Mouse (Mus musculus) liver, postnatal 0 days (tissue): ENCODE measurements around the gene Efcab8. TPM values are rescaled to one million over a fixed set of nuclear protein-coding genes. Genes with fewer than 3 reads are reported as not detected.
A peak's percentile ranks its signal among the peaks of the same experiment; 100 is the strongest.
"Not testable (repeated sequence)": the region's sequence is repeated elsewhere in the genome, so short reads cannot be mapped to it uniquely, and the experiment has no call there.

ENCODE experiments used
- ATAC-seq: fragments of 200-750 bp; cut with Nextera tagmentation; 2 replicates; pipeline ENCODE4 v1.8.0; 2017; ENCODE audit warnings: mild to moderate bottlenecking, moderate library complexity
- DNase-seq: peaks from one replicate; pipeline ENCODE4 v3.0.0-alpha.2; 2016
- H3K27ac ChIP-seq: fragments of 300-500 bp; sonication (generic); 2 replicates; pipeline ENCODE4 v1.5.1; 2014; ENCODE audit warnings: antibody characterized with exemption, moderate library complexity, mild to moderate bottlenecking, low read depth
- H3K27me3 ChIP-seq: fragments of 300-500 bp; sonication (generic); 2 replicates; pipeline ENCODE4 v1.6.1; 2014; ENCODE audit warnings: low read length, control low read depth, mixed read lengths; ENCODE audit not compliant: insufficient read depth
- H3K36me3 ChIP-seq: fragments of 300-500 bp; sonication (generic); replicated peaks from 2 replicates; pipeline ENCODE4 v1.6.1; 2014; ENCODE audit warnings: mild to moderate bottlenecking, control low read depth, low read length, moderate library complexity, mixed read lengths; ENCODE audit not compliant: insufficient read depth
- H3K4me1 ChIP-seq: fragments of 300-500 bp; sonication (generic); 2 replicates; pipeline ENCODE4 v1.6.1; 2014; ENCODE audit warnings: antibody characterized with exemption, mild to moderate bottlenecking, control low read depth; ENCODE audit not compliant: insufficient read depth
- H3K4me2 ChIP-seq: fragments of 300-500 bp; sonication (generic); 2 replicates; pipeline ENCODE4 v1.6.1; 2014; ENCODE audit warnings: low read depth, mild to moderate bottlenecking, low read length, moderate library complexity, mixed read lengths
- H3K4me3 ChIP-seq: fragments of 300-500 bp; sonication (generic); 2 replicates; pipeline ENCODE4 v1.5.1; 2014; ENCODE audit warnings: low read depth, low read length
- H3K9ac ChIP-seq: fragments of 300-500 bp; sonication (generic); replicated peaks from 2 replicates; pipeline ENCODE4 v1.6.1; 2014; ENCODE audit warnings: mild to moderate bottlenecking, moderate library complexity
- H3K9me3 ChIP-seq: fragments of 300-500 bp; sonication (generic); 2 replicates; pipeline ENCODE4 v1.6.1; 2016; ENCODE audit warnings: mild to moderate bottlenecking, control low read depth, low read length, mixed read lengths
- CTCF ChIP-seq: sonication (generic); IDR thresholded peaks from 2 replicates; pipeline ENCODE4 v1.5.1; 2016; ENCODE audit warnings: antibody characterized with exemption, low read depth
- EP300 ChIP-seq: IDR thresholded peaks from 2 replicates; pipeline ENCODE4 v1.6.1; 2016; ENCODE audit warnings: antibody characterized with exemption, low read depth, mild to moderate bottlenecking
- WGBS: fragments of 180-500 bp; shearing (Covaris S2); extraction: QIAGEN DNeasy Blood & Tissue Kit; methylation state at CpG from one replicate; pipeline ENCODE4 v1.1.7; 2014; ENCODE audit not compliant: insufficient replicate concordance; 5-methylcytosine and 5-hydroxymethylcytosine counted together
- polyA plus RNA-seq: library from polyadenylated mRNA; unstranded; fragments of >200 nt; fragmentation: Nextera tagmentation; extraction: Ambion mirVana; gene quantifications from 2 replicates; pipeline ENCODE4 v1.2.1, GENCODE M21; 2015

The Efcab8 gene
- polyA plus RNA-seq, 1 experiment from 2014 or later, result 0.04 TPM

DNA sequence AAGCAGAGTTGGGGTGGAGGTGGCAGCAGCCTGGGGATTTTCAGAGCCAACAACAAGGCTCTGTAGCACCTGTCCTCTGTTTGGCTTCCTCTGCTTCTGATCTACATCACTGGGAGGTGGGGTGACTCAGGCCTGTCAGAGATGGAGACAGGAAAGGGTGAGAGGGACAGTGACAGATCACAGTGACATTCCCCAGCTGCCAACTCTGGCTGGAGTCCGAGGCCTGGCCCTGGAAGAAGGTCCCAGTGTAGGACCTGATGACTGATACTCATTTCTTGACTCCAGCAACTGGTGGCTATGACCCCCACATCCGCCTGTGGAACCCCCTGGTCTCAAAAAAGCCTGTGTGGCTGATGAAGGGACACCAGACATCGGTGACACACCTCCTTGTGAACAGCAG, 30.2 kb downstream of the Efcab8 start:
- TF ChIP-seq EP300 (no peak), CTCF (no peak)

DNA sequence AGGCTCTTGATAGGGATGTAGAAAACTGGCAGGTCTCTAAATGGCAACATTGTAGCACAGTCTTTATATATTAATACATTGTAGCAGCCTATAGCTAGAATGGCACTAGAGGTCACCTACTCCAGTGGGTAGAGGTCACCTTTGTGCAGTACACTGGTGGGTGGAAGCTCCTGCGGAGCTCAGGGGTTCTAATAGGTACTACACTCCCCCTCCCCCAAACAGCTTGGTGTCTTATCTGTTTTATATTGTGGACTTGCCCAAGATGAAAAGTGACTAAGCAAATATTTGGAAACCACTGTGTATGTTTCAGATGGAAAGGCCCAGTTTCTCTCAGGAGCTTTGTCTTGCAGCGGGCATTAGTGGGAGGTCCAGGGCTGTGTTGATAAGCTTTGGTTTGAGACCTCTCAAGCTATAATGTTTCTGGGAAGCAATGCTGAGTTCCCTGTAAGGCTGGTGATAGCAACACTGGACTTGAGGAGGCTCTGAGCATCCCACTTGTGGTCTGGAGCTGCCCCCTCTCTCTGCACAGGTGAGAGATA, 42.3 kb downstream of the Efcab8 start:
- no peak for ATAC-seq
- H3K27ac ChIP-seq, result no peak overlapping the region
- H3K4me3 ChIP-seq, result no peak overlapping the region
- WGBS, result 49% methylated on average over 2 of the region's 2 CpGs
- H3K27me3 ChIP-seq, result no peaks in the 10 kb centered on the region
- no peaks in the 10 kb centered on the region for H3K4me1 ChIP-seq
- no peaks in the 10 kb centered on the region for H3K9me3 ChIP-seq
- H3K9ac ChIP-seq, result no peak overlapping the region
- TF ChIP-seq CTCF (no peak), EP300 (no peak)
- H3K4me2 ChIP-seq, result no peak overlapping the region
- H3K36me3 ChIP-seq, result no peaks in the 10 kb centered on the region
- DNase-seq, result no peak

More for the DNA sequence above, 30.2 kb downstream of the Efcab8 start:
- Histone ChIP-seq H3K9ac (no peak overlapping the region), H3K27me3 (no peaks in the 10 kb centered on the region), H3K4me3 (no peak overlapping the region), H3K27ac (no peak overlapping the region), H3K36me3 (no peaks in the 10 kb centered on the region), H3K9me3 (no peaks in the 10 kb centered on the region), H3K4me1 (no peaks in the 10 kb centered on the region), H3K4me2 (no peak overlapping the region)
- ATAC-seq (no peak), DNase-seq (no peak)
- 53% methylated on average over 3 of the region's 3 CpGs for WGBS

DNA sequence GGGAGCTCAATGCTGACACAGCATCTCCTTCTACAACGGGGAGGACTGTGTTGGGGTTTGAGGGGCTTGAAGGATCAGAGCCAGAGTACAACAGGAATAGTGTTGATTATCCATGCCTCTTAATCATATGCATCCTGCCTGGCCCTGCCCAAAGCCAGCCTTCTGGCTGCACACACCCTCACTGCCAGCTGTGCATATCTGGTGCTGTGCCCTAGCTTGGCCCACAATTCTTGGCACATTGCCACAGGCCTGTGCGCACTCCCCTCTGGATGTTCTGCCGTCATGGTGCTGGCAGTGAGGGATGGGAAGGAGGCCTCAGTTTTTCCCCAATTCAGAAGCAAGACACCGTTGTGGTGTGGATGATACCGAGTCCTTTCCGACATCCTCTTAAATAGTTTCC, 44.9 kb downstream of the Efcab8 start:
- no peak overlapping the region for H3K4me3 ChIP-seq
- no peak overlapping the region for H3K9ac ChIP-seq
- ATAC-seq, result no peak
- H3K4me1 ChIP-seq, result no peaks in the 10 kb centered on the region
- no peak overlapping the region for H3K27ac ChIP-seq
- H3K9me3 ChIP-seq, result no peaks in the 10 kb centered on the region
- 75% methylated on average over 6 of the region's 6 CpGs for WGBS
- TF ChIP-seq CTCF (no peak), EP300 (no peak)
- H3K4me2 ChIP-seq, result no peak overlapping the region
- H3K36me3 ChIP-seq, result no peaks in the 10 kb centered on the region
- no peak for DNase-seq
- no peaks in the 10 kb centered on the region for H3K27me3 ChIP-seq

DNA sequence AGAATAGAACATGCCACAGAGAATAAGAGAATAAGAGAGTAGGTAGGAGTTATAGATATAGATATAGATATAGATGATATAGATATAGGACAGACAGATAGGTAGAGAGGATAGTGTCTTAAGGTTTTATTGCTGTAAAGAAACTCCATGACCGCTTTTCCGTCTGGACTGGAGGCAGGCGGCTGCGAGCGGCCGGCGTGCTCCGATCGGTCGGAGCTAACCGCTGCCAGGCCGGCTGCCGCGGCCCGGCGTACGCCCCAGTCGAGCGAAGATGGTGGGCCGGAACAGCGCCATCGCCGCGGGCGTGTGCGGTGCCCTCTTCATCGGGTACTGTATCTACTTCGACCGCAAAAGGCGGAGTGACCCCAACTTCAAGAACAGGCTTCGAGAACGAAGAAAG, 46.2 kb downstream of the Efcab8 start:
- DNase-seq, H3K4me1 ChIP-seq, H3K36me3 ChIP-seq, H3K9me3 ChIP-seq, H3K4me3 ChIP-seq, H3K27ac ChIP-seq, H3K9ac ChIP-seq, H3K4me2 ChIP-seq, H3K27me3 ChIP-seq: not testable (repeated sequence)
- ATAC-seq, result 0 out of 2 replicates have a peak, but pooled peaks have one; percentile 25
- WGBS, result 66% methylated on average over 32 of the region's 32 CpGs

DNA sequence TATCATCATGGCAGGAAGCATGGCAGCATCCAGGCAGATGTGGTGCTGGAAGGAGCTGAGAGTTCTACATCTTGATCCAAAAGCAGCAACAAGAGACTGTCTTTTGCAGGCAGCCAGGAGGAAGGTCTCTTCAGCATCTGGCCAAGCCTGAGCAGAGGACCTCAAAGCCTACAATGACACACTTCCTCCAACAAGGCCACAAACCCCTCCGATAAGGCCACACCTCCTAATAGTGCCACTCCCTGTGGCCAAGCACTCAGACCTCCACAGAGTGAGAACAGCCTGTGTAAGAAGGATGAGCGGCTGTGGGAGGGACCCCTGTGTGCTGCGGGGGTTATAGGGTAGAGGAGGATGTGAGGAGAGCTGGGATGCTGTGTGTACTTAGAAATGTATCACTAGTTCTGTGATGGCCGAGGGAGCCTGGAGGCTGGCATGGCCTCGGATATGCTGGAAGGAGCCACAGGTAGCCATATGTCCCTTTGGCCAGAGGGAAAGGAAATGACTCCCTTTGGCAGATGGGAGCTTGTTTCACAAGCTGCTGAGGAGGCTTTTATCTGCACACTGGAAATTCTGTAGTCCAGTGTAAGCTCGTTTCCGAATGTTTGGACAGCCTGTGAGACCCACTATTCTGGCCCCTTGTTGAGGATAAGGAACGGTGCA, 47.6 kb downstream of the Efcab8 start:
- Histone ChIP-seq H3K36me3 (no peaks in the 10 kb centered on the region), H3K9ac (no peak overlapping the region), H3K9me3 (no peaks in the 10 kb centered on the region), H3K4me1 (no peaks in the 10 kb centered on the region), H3K4me3 (no peak overlapping the region), H3K4me2 (no peak overlapping the region), H3K27ac (no peak overlapping the region), H3K27me3 (no peaks in the 10 kb centered on the region)
- no peak for TF ChIP-seq EP300
- DNase-seq (no peak), ATAC-seq (no peak)
- WGBS, result 71% methylated on average over 8 of the region's 8 CpGs

DNA sequence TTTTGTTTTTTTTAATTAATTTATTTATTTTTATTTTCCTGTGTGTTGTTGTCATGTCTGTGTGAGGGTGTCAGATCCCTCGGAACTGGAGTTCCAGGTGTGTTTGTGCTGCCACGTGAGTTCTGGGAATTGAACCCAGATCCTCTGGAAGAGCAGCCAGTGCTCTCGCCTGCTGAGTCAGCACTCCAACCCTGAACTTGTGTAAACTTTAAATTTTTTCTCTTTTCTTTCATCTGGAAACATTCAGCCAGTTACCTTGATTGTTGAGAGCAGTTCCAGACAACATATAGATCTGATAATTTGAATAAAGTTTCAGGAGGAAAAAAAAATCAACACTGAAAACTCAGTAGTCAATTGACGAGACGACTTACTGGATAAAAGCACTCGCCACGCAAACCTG, 49.0 kb downstream of the Efcab8 start:
- DNase-seq, result no peak
- no peaks in the 10 kb centered on the region for H3K4me1 ChIP-seq
- H3K36me3 ChIP-seq, result no peaks in the 10 kb centered on the region
- no peak for ATAC-seq
- H3K27me3 ChIP-seq, result no peaks in the 10 kb centered on the region
- TF ChIP-seq EP300 (no peak), CTCF (no peak)
- H3K9ac ChIP-seq, result no peak overlapping the region
- 75% methylated on average over 7 of the region's 7 CpGs for WGBS
- no peak overlapping the region for H3K4me2 ChIP-seq
- H3K27ac ChIP-seq, result no peak overlapping the region
- no peak overlapping the region for H3K4me3 ChIP-seq
- H3K9me3 ChIP-seq, result no peaks in the 10 kb centered on the region
